Mouse (Mus musculus) layer of hippocampus, postnatal 25 days (tissue): ENCODE measurements at regions not wholly inside any gene's neighbourhood (a gene's known extent, or its start where the extent isn't known, plus 50 kb on each side); places are given as distances from the start of the nearest gene placed in this dataset.

Experiments
- DNase-seq, 2 experiments: peaks; one replicate each; pipeline ENCODE4 v3.0.0; 2022; ENCODE audit warnings: mixed read lengths in 2 of 2, low spot score in 1 of 2; ENCODE audit errors: extremely low spot score in 1 of 2

- peak in 1 of 2 experiments; percentile 16 for DNase-seq
Observed at GRCm38 (mm10) chrX:78797642-78798041, 60.1 kb downstream of the Fam47c start.
